Mouse (Mus musculus) heart, adult 2 months (tissue): ENCODE measurements around the gene Cd300lf. TPM values are rescaled to one million over a fixed set of nuclear protein-coding genes. Genes with fewer than 3 reads are reported as not detected.

Source experiments
- DNase-seq, 2 experiments: peaks; one replicate each; pipeline ENCODE4 v3.0.0; 2021
- H3K27ac ChIP-seq: fragments of 200-600 bp; 2 replicates; pipeline ENCODE4 v1.8.1; 2022
- H3K27me3 ChIP-seq: fragments of 200-500 bp; 2 replicates; pipeline ENCODE4 v1.6.1; 2012; ENCODE audit warnings: mild to moderate bottlenecking, low read length, inconsistent platforms, mixed read lengths; ENCODE audit not compliant: control insufficient read depth, insufficient read depth
- H3K36me3 ChIP-seq: fragments of 200-500 bp; 2 replicates; pipeline ENCODE4 v1.6.1; 2012; ENCODE audit warnings: low read length, inconsistent platforms; ENCODE audit not compliant: control insufficient read depth, insufficient read depth
- H3K4me1 ChIP-seq: fragments of 200-500 bp; 2 replicates; pipeline ENCODE4 v1.6.1; 2011; ENCODE audit warnings: low read length; ENCODE audit not compliant: control insufficient read depth, insufficient read depth
- H3K4me3 ChIP-seq: fragments of 200-600 bp; 2 replicates; pipeline ENCODE4 v1.8.1; 2022
- H3K79me2 ChIP-seq: fragments of 200-500 bp; replicated peaks from 2 replicates; pipeline ENCODE4 v1.6.1; 2012; ENCODE audit warnings: mild to moderate bottlenecking, inconsistent platforms, low read length, moderate library complexity, mixed read lengths; ENCODE audit not compliant: control insufficient read depth, insufficient read depth
- H3K9ac ChIP-seq: fragments of 200-500 bp; 2 replicates; pipeline ENCODE4 v1.6.1; 2012; ENCODE audit warnings: low read depth, mild to moderate bottlenecking, control low read depth, inconsistent platforms, low read length, mixed read lengths
- CTCF ChIP-seq: fragments of 200-600 bp; IDR thresholded peaks from 2 replicates; pipeline ENCODE4 v1.8.1; 2022; ENCODE audit warnings: antibody characterized with exemption, mild to moderate bottlenecking, moderate library complexity
- EP300 ChIP-seq: fragments of 200-500 bp; IDR thresholded peaks from 2 replicates; pipeline ENCODE4 v1.6.1; 2011; ENCODE audit warnings: low read depth, low read length, control low read depth; ENCODE audit not compliant: insufficient read depth
- POLR2A ChIP-seq: fragments of 200-500 bp; IDR thresholded peaks from 2 replicates; pipeline ENCODE4 v1.6.1; 2011; ENCODE audit warnings: mild to moderate bottlenecking, low read depth, low read length, control low read depth; ENCODE audit not compliant: insufficient read depth
- WGBS: fragments of 180-500 bp; shearing (Covaris S2); methylation state at CpG from one replicate; pipeline ENCODE4 v1.1.7; 2018; 5-methylcytosine and 5-hydroxymethylcytosine counted together
- intact Hi-C: fragments of 180-260 bp; cut with DNase I; formaldehyde crosslinking; loops from one replicate; pipeline ENCODE4 v1.15.1; 2025
- polyA plus RNA-seq: library from polyadenylated mRNA; depleted of rRNA; stranded (reverse); fragments of >200 nt; gene quantifications from 2 replicates; pipeline ENCODE4 v1.2.3, GENCODE M21; 2012
- total RNA-seq, 2 experiments: library from RNA; stranded (reverse); gene quantifications; 2 replicates each; pipeline ENCODE4 v1.2.3; 2021

Gene Cd300lf
- total and polyA plus RNA-seq, 3 experiments, result 0.11 to 1.00 (median 0.60) TPM

DNA sequence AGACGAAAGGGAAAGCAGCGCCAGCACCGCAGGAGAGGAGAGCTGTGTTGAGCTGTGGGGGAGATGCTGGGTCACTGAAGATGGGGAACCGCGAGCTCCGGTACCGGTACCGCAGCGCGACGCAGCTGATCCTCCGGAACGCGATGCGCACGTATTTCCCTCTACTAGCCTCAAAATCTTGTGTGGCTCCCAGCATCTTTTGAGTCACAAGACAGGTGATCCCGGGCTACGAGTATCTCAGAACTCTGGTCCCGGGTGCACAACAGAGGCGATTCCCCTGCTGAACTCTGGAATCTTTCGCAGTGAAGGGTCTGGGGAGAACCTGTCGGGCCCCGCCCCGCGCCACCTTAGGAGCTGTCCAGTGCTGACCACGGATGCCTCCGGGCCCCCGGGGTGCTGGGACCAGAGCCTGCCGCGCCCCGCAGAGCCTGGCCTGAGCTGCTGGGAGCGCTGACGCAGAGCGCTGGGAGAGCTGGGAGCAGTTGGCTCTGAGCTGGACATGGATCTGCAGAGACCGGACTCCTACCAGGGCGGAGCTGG, 42.4 kb downstream of the Cd300lf start, which contains the start of gene Rab37:
TSS of gene Rab37 (plus strand) at position 70 of the 540 bp plus-strand sequence.
- H3K27me3 ChIP-seq, result 0 out of 2 replicates have a peak, but pooled peaks cover 2% of the 10 kb centered on the region
- no peaks in the 10 kb centered on the region for H3K36me3 ChIP-seq
- 6% methylated on average over 36 of the region's 36 CpGs for WGBS
- H3K79me2 ChIP-seq, result no peaks in the 10 kb centered on the region
- no peak for DNase-seq
- no peaks in the 10 kb centered on the region for H3K4me1 ChIP-seq
- H3K9ac ChIP-seq, result no peak within 1 kb of the TSS
- TF ChIP-seq CTCF (no peak), POLR2A (no peak), EP300 (no peak)
- intact Hi-C loops, result no loop called here
- no peak within 1 kb of the TSS for H3K4me3 ChIP-seq
- no peak within 1 kb of the TSS for H3K27ac ChIP-seq

DNA sequence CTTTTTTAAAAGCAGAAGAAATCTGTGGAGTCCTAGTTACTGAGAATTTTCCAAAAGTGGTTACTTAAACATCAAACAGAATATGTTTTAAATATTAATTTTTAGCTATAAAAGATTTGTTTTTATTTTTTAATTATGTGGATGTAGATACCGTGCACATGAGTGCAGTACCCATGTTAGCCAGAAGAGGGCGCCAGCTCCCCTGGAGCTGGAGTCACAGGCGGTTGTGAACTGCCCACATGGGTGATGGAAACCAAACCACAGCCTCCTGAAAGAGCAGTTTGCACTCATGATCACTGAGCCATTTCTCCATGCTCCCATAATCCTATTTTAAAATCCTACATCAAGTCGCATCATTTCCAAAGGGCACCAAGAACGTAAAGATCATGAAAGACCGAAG, 43.9 kb downstream of the Cd300lf start:
- H3K27ac ChIP-seq, result no peak overlapping the region
- WGBS, result 71% methylated on average over 6 of the region's 6 CpGs
- no peaks in the 10 kb centered on the region for H3K79me2 ChIP-seq
- H3K36me3 ChIP-seq, result no peaks in the 10 kb centered on the region
- no peak for TF ChIP-seq EP300
- TF ChIP-seq POLR2A, result no peak
- peak; percentile 59 for TF ChIP-seq CTCF
- H3K27me3 ChIP-seq, result peaks cover 5% of the 10 kb centered on the region; the same call in 1 of the 2 replicates
- H3K4me3 ChIP-seq, result no peak overlapping the region
- intact Hi-C loops, result no loop called here
- no peak overlapping the region for H3K9ac ChIP-seq
- no peaks in the 10 kb centered on the region for H3K4me1 ChIP-seq
- DNase-seq, result no peak

- Histone ChIP-seq H3K27ac (no peak overlapping the region), H3K9ac (no peak overlapping the region), H3K79me2 (no peaks in the 10 kb centered on the region), H3K4me3 (no peak overlapping the region), H3K27me3 (peaks cover 3% of the 10 kb centered on the region; the same call in 1 of the 2 replicates), H3K36me3 (no peaks in the 10 kb centered on the region), H3K4me1 (no peaks in the 10 kb centered on the region)
- intact Hi-C loops, result no loop called here
- WGBS, result 57% methylated on average over 7 of the region's 7 CpGs
- DNase-seq, result no peak
- TF ChIP-seq EP300, result no peak
- TF ChIP-seq CTCF, result no peak
Measured at GRCm38 (mm10) chr11:115086213-115086612, 47.6 kb downstream of the Cd300lf start.

DNA sequence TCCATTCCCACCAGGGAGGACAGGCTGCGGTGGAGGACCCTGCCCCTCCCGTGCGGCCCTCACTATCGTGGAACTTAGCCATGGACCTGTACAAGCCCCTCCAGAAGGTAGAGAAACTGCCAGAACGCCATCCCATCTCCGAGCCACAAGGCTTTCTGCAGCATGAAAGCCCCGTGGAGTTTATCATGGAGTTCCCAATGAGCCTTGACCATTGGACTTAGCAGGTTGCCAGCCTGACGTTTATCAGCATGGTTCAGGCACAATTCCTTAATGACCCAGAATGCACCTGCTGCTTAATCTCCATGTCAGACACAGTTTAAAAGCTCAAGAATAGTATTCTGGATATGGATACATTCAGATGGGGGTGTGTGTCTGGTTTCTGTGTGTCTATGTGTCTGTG, 48.7 kb downstream of the Cd300lf start:
- Histone ChIP-seq H3K79me2 (no peaks in the 10 kb centered on the region), H3K27ac (no peak overlapping the region), H3K4me3 (no peak overlapping the region), H3K9ac (no peak overlapping the region), H3K27me3 (peaks cover 3% of the 10 kb centered on the region; the same call in 1 of the 2 replicates), H3K36me3 (no peaks in the 10 kb centered on the region), H3K4me1 (no peaks in the 10 kb centered on the region)
- 68% methylated on average over 8 of the region's 8 CpGs for WGBS
- DNase-seq, result no peak
- TF ChIP-seq EP300 (no peak), POLR2A (no peak), CTCF (no peak)
- intact Hi-C loops, result no loop called here

GRCm38 (mm10) chr11:115084595-115084994, 49.2 kb downstream of the Cd300lf start:
- intact Hi-C loops, result loop anchor here (5.0 kb wide), 1 partner anchor 188 kb away; no protein-coding TSS in a partner anchor
- H3K4me1 ChIP-seq, result no peaks in the 10 kb centered on the region
- H3K36me3 ChIP-seq, result no peaks in the 10 kb centered on the region
- no peak overlapping the region for H3K9ac ChIP-seq
- peaks cover 3% of the 10 kb centered on the region; the same call in 1 of the 2 replicates for H3K27me3 ChIP-seq
- H3K4me3 ChIP-seq, result no peak overlapping the region
- no peaks in the 10 kb centered on the region for H3K79me2 ChIP-seq
- no peak overlapping the region for H3K27ac ChIP-seq
- DNase-seq, result no peak
- WGBS, result 45% methylated on average over 12 of the region's 12 CpGs
- TF ChIP-seq EP300 (no peak), CTCF (no peak), POLR2A (no peak)

GRCm38 (mm10) chr11:115083376-115084139, 50.2 kb downstream of the Cd300lf start:
- Histone ChIP-seq H3K4me1 (no peaks in the 10 kb centered on the region), H3K27ac (no peak overlapping the region), H3K9ac (no peak overlapping the region), H3K79me2 (no peaks in the 10 kb centered on the region), H3K36me3 (no peaks in the 10 kb centered on the region), H3K4me3 (no peak overlapping the region), H3K27me3 (peaks cover 3% of the 10 kb centered on the region; the same call in 1 of the 2 replicates)
- TF ChIP-seq POLR2A (no peak), EP300 (0 out of 2 replicates have a peak, but pooled peaks have one; percentile 48)
- WGBS, result 33% methylated on average over 18 of the region's 18 CpGs
- peak; percentile 41 to 62 for DNase-seq
- intact Hi-C loops, result loop anchor here (1.0 to 5.0 kb wide), 2 partner anchors 70 to 189 kb away; no protein-coding TSS in a partner anchor
